In genomic region chr5:125056696-125057554, GRCm38 (mm10) we compare ENCODE assay signal across 8 mouse cellular contexts. TPM values are rescaled to one million over a fixed set of nuclear protein-coding genes. Genes with fewer than 3 reads are reported as not detected.
DNase-seq lines count a peak whose midpoint lies in the region; ATAC-seq and TF ChIP-seq lines count a peak whose summit lies in the region.

No protein-coding gene starts in this region.

- no peak for TF ChIP-seq CTCF in intestine, postnatal 0 days (IDR thresholded peaks at IDR 0.05; ENCODE audit: low read depth)
- TF ChIP-seq CTCF in liver, postnatal 0 days (IDR thresholded peaks at IDR 0.05; ENCODE audit: low read depth), result no peak
- no peak for TF ChIP-seq CTCF in olfactory bulb, adult 2 months (IDR thresholded peaks at IDR 0.05; ENCODE audit: insufficient read depth, low read depth, low read length)

- peak overlapping the region; percentile 69 for H3K4me3 ChIP-seq in brown adipose tissue, adult 24 weeks (ENCODE audit: insufficient read depth, low read depth, low read length)
- no peak overlapping the region for H3K4me3 ChIP-seq in intestine, postnatal 0 days (ENCODE audit: low read depth, low read length)
- peak overlapping the region; percentile 44; the same call in 1 of the 2 replicates for H3K4me3 ChIP-seq in liver, postnatal 0 days (ENCODE audit: low read depth, low read length)
- peak overlapping the region; percentile 64 for H3K4me3 ChIP-seq in olfactory bulb, adult 2 months (ENCODE audit: insufficient read depth, low read depth, low read length)

- H3K27me3 ChIP-seq in intestine, postnatal 0 days (replicated peaks; ENCODE audit: control insufficient read depth, insufficient read depth, low read length), result no peaks in the 10 kb centered on the region
- no peaks in the 10 kb centered on the region for H3K27me3 ChIP-seq in liver, postnatal 0 days (ENCODE audit: insufficient read depth, low read length)

- DNase-seq in ZHBTc4 (ENCODE audit: low read depth, low spot score), result peak; percentile 42
- DNase-seq in heart, adult 11 months, result peak; percentile 99
- no peak for DNase-seq in liver, postnatal 0 days
- DNase-seq in frontal cortex, postnatal 10 days (ENCODE audit: low spot score in 2 of 2), result no peak
- no peak for DNase-seq in thymus, adult 18-20 months

- no peak for ATAC-seq in intestine, postnatal 0 days
- no peak for ATAC-seq in liver, postnatal 0 days

- TF ChIP-seq POLR2A in olfactory bulb, adult 2 months (IDR thresholded peaks at IDR 0.05; ENCODE audit: insufficient read depth, low read depth, low read length), result no peak

- peak overlapping the region; percentile 46; the same call in 1 of the 2 replicates for H3K4me2 ChIP-seq in intestine, postnatal 0 days (replicated peaks; ENCODE audit: low read depth)
- H3K4me2 ChIP-seq in liver, postnatal 0 days (ENCODE audit: low read depth, low read length), result peak overlapping the region; percentile 72

- peaks cover 23% of the 10 kb centered on the region; the same call in 1 of the 2 replicates for H3K36me3 ChIP-seq in intestine, postnatal 0 days (ENCODE audit: control insufficient read depth, insufficient read depth)
- peaks cover 7% of the 10 kb centered on the region for H3K36me3 ChIP-seq in liver, postnatal 0 days (replicated peaks; ENCODE audit: insufficient read depth, low read length)

- no peak for TF ChIP-seq EP300 in liver, postnatal 0 days (IDR thresholded peaks at IDR 0.05; ENCODE audit: low read depth)

- 39% methylated on average over 19 of the region's 19 CpGs for WGBS in intestine, postnatal 0 days
- WGBS in liver, postnatal 0 days (ENCODE audit: insufficient replicate concordance), result 21% methylated on average over 18 of the region's 19 CpGs
- 12% methylated on average over 19 of the region's 19 CpGs for WGBS in olfactory bulb, adult 2 months

- peaks cover 36% of the 10 kb centered on the region for H3K4me1 ChIP-seq in brown adipose tissue, adult 24 weeks (ENCODE audit: control insufficient read depth, insufficient read depth, insufficient read length, low read length)
- no peaks in the 10 kb centered on the region; the same call in 1 of the 2 replicates for H3K4me1 ChIP-seq in intestine, postnatal 0 days (replicated peaks; ENCODE audit: control insufficient read depth, insufficient read depth, low read length)
- peaks cover 62% of the 10 kb centered on the region for H3K4me1 ChIP-seq in liver, postnatal 0 days (ENCODE audit: insufficient read depth)
- H3K4me1 ChIP-seq in olfactory bulb, adult 2 months (ENCODE audit: control insufficient read depth, insufficient read depth, low read length), result peaks cover 95% of the 10 kb centered on the region

- H3K9me3 ChIP-seq in intestine, postnatal 0 days (ENCODE audit: control insufficient read depth), result no peaks in the 10 kb centered on the region
- no peaks in the 10 kb centered on the region for H3K9me3 ChIP-seq in liver, postnatal 0 days (ENCODE audit: low read length)

- no peak overlapping the region; the same call in 1 of the 2 replicates for H3K9ac ChIP-seq in intestine, postnatal 0 days (ENCODE audit: low read depth, low read length)
- H3K9ac ChIP-seq in liver, postnatal 0 days (replicated peaks), result 0 out of 2 replicates have a peak overlapping the region, but pooled peaks have one; percentile 12

- H3K27ac ChIP-seq in brown adipose tissue, adult 24 weeks (replicated peaks; ENCODE audit: low read depth, low read length), result peak overlapping the region; percentile 37
- H3K27ac ChIP-seq in intestine, postnatal 0 days (ENCODE audit: low read depth, low read length), result no peak overlapping the region
- H3K27ac ChIP-seq in liver, postnatal 0 days (ENCODE audit: low read depth), result no peak overlapping the region
- peak overlapping the region; percentile 90 for H3K27ac ChIP-seq in olfactory bulb, adult 2 months (ENCODE audit: insufficient read depth, low read depth, low read length)

RNA-seq across cellular contexts. Expression of gene Rflna, which starts 53.9 kb away (rescaled TPM):
- not detected in 2 replicates for polyA plus RNA-seq in brown adipose tissue, adult 24 weeks (2012; ENCODE audit: insufficient read depth, insufficient read length, missing spikeins)
- polyA plus RNA-seq in intestine, postnatal 0 days (2015; fragmentation: Nextera tagmentation; extraction: Ambion mirVana), result 1.5 and 1.7 TPM in 2 replicates
- polyA plus RNA-seq in liver, postnatal 0 days (2015; fragmentation: Nextera tagmentation; extraction: Ambion mirVana), result 0.21 and 0.27 TPM in 2 replicates
- not detected in 2 replicates for polyA plus RNA-seq in olfactory bulb, adult 2 months (2012; ENCODE audit: insufficient read depth, insufficient read length, low replicate concordance, missing spikeins)

Comparison
In these comparisons a context has a peak if more than half of its experiments do, and no peak if none do; other contexts are left out.
1. DNase-seq: peak in ZHBTc4 (single experiment) and heart, adult 11 months (single experiment); none in liver, postnatal 0 days (single experiment), frontal cortex, postnatal 10 days (0 of 2) and thymus, adult 18-20 months (0 of 2).
2. H3K27ac ChIP-seq: peak in brown adipose tissue, adult 24 weeks (single experiment) and olfactory bulb, adult 2 months (single experiment); none in intestine, postnatal 0 days (single experiment) and liver, postnatal 0 days (single experiment).